Mouse (Mus musculus) lung, postnatal 0 days (tissue): ENCODE measurements around the gene Ndufaf8.

ENCODE experiments used
- CTCF ChIP-seq: IDR thresholded peaks from 2 replicates; pipeline ENCODE4 v1.5.1; 2016; ENCODE audit warnings: antibody characterized with exemption, mild to moderate bottlenecking
- EP300 ChIP-seq: IDR thresholded peaks from 2 replicates; pipeline ENCODE4 v1.6.1; 2016; ENCODE audit warnings: antibody characterized with exemption, mild to moderate bottlenecking, control low read depth

- TF ChIP-seq CTCF = peak; percentile 52
- TF ChIP-seq EP300 = no peak
Measured at GRCm38 (mm10) chr11:120110554-120110953, 11.8 kb downstream of the Ndufaf8 start.
